Comparison of ENCODE assay signal across 11 mouse cellular contexts in genomic region chr2:155072353-155073145, GRCm38 (mm10). TPM values are rescaled to one million over a fixed set of nuclear protein-coding genes. Genes with fewer than 3 reads are reported as not detected.
DNase-seq lines count a peak whose midpoint lies in the region; ATAC-seq and TF ChIP-seq lines count a peak whose summit lies in the region.
"Had no signal": no experiment of that assay in that cellular context is flagged by ENCODE, and none has a peak within 500 bp of the region (broad histone marks: within the 10 kb centered on the region; RNA-seq: fewer than 3 reads in every experiment).

No protein-coding gene starts in this region.

- H3K4me3 ChIP-seq in erythroblast, embryonic 14.5 days (replicated peaks), result peak overlapping the region; percentile 86
- H3K4me3 ChIP-seq in megakaryocyte, embryonic 14.5 days (replicated peaks), result peak overlapping the region; percentile 34
- no peak overlapping the region for H3K4me3 ChIP-seq in intestine, postnatal 0 days (ENCODE audit: low read depth, low read length)
- peak overlapping the region; percentile 53 for H3K4me3 ChIP-seq in myocyte

- H3K27ac ChIP-seq in intestine, postnatal 0 days (ENCODE audit: low read depth, low read length), result no peak overlapping the region

- H3ac ChIP-seq in myocyte (ENCODE audit: control insufficient read depth, insufficient read length), result no peak overlapping the region

- no peak for TF ChIP-seq POLR2A in myocyte (IDR thresholded peaks at IDR 0.05; ENCODE audit: insufficient read length, low read depth)

- ATAC-seq in erythroblast, adult 5-6 weeks (replicated peaks; ENCODE audit: low FRiP score, poor library complexity, severe bottlenecking), result no peak
- ATAC-seq in megakaryocyte, adult 5-6 weeks (ENCODE audit: poor library complexity, severe bottlenecking), result no peak
- ATAC-seq in intestine, postnatal 0 days, result no peak

- no peak overlapping the region for H3K9ac ChIP-seq in intestine, postnatal 0 days (ENCODE audit: low read depth, low read length)

- no peaks in the 10 kb centered on the region for H3K9me3 ChIP-seq in erythroblast, embryonic 14.5 days (ENCODE audit: control insufficient read depth, low read length)
- no peaks in the 10 kb centered on the region for H3K9me3 ChIP-seq in megakaryocyte, embryonic 14.5 days
- H3K9me3 ChIP-seq in intestine, postnatal 0 days (ENCODE audit: control insufficient read depth), result no peaks in the 10 kb centered on the region

- peaks cover 29% of the 10 kb centered on the region for H3K36me3 ChIP-seq in erythroblast, embryonic 14.5 days (ENCODE audit: control insufficient read depth)
- peaks cover 21% of the 10 kb centered on the region for H3K36me3 ChIP-seq in megakaryocyte, embryonic 14.5 days (replicated peaks; ENCODE audit: low read length)
- peaks cover 10% of the 10 kb centered on the region for H3K36me3 ChIP-seq in intestine, postnatal 0 days (ENCODE audit: control insufficient read depth, insufficient read depth)
- H3K36me3 ChIP-seq in myocyte (ENCODE audit: control insufficient read depth, insufficient read depth), result no peaks in the 10 kb centered on the region

- H3K79me2 ChIP-seq in myocyte (ENCODE audit: control insufficient read depth, insufficient read depth), result peaks cover 43% of the 10 kb centered on the region

- H3K4me1 ChIP-seq in erythroblast, embryonic 14.5 days (ENCODE audit: control insufficient read depth), result peaks cover 46% of the 10 kb centered on the region
- peaks cover 55% of the 10 kb centered on the region for H3K4me1 ChIP-seq in megakaryocyte, embryonic 14.5 days
- peaks cover 9% of the 10 kb centered on the region; the same call in 1 of the 2 replicates for H3K4me1 ChIP-seq in intestine, postnatal 0 days (replicated peaks; ENCODE audit: control insufficient read depth, insufficient read depth, low read length)

- 82% methylated on average over 8 of the region's 8 CpGs for WGBS in intestine, postnatal 0 days

- no peaks in the 10 kb centered on the region for H3K27me3 ChIP-seq in erythroblast, embryonic 14.5 days (ENCODE audit: control insufficient read depth)
- H3K27me3 ChIP-seq in megakaryocyte, embryonic 14.5 days (replicated peaks), result no peaks in the 10 kb centered on the region
- no peaks in the 10 kb centered on the region for H3K27me3 ChIP-seq in intestine, postnatal 0 days (replicated peaks; ENCODE audit: control insufficient read depth, insufficient read depth, low read length)
- no peaks in the 10 kb centered on the region for H3K27me3 ChIP-seq in myocyte (ENCODE audit: control insufficient read depth, insufficient read depth, insufficient read length)

- no peak for DNase-seq in cerebellum, postnatal 25 days
- no peak for DNase-seq in testis, postnatal 10 days (ENCODE audit: low spot score)
- DNase-seq: heart, postnatal 36 days; left cerebral cortex, postnatal 4 days had no signal

- peak overlapping the region; percentile 90 for H3K4me2 ChIP-seq in intestine, postnatal 0 days (replicated peaks; ENCODE audit: low read depth)
- H3K4me2 ChIP-seq in myocyte (ENCODE audit: low read depth), result peak overlapping the region; percentile 96

- 0 out of 2 replicates have a peak, but pooled peaks have one; percentile 5 for TF ChIP-seq CTCF in intestine, postnatal 0 days (IDR thresholded peaks at IDR 0.05; ENCODE audit: low read depth)

TF ChIP-seq in myocyte, 11 proteins besides CTCF, POLR2A, EP300 and RAD21:
- TF ChIP-seq E2F4 (IDR thresholded peaks at IDR 0.05; ENCODE audit: insufficient read depth) (no peak), SRF (IDR thresholded peaks at IDR 0.05; ENCODE audit: control insufficient read depth, insufficient read length, low read depth) (no peak), MYOG (IDR thresholded peaks at IDR 0.05; ENCODE audit: control insufficient read depth in 1 of 3, insufficient read depth in 1 of 3, insufficient read length in 2 of 3, low read depth in 2 of 3) (no peak), USF1 (IDR thresholded peaks at IDR 0.05; ENCODE audit: low read depth) (no peak), CEBPB (IDR thresholded peaks at IDR 0.05; ENCODE audit: insufficient read depth, poor library complexity, severe bottlenecking) (no peak), TCF3 (IDR thresholded peaks at IDR 0.05; ENCODE audit: insufficient read length, low read depth) (no peak), TCF12 (IDR thresholded peaks at IDR 0.05; ENCODE audit: insufficient read depth, poor library complexity, severe bottlenecking) (no peak), MAX (IDR thresholded peaks at IDR 0.05; ENCODE audit: low read depth) (no peak), MYOD1 (IDR thresholded peaks at IDR 0.05; ENCODE audit: control insufficient read depth in 1 of 3, insufficient read length in 2 of 3, low read depth in 2 of 3) (no peak), REST (IDR thresholded peaks at IDR 0.05; ENCODE audit: insufficient read depth, insufficient read length) (no peak), POLR2AphosphoS2 (IDR thresholded peaks at IDR 0.05; ENCODE audit: insufficient read length, low read depth) (no peak)

RNA-seq across cellular contexts. Expression of gene Ahcy, which starts 1.7 kb away (rescaled TPM):
- polyA plus RNA-seq in erythroblast, embryonic 14.5 days (2012), result 0.48 and 0.59 TPM in 2 replicates
- total RNA-seq in erythroblast, adult 5-6 weeks (2015; ENCODE audit: low replicate concordance), result 19.2 and 24.2 TPM in 2 replicates
- total RNA-seq in erythroblast, adult 5-6 weeks (2017; ENCODE audit: low replicate concordance), result 10.6 and 10.9 TPM in 2 replicates
- 2.7 and 9.5 TPM in 2 replicates for polyA plus RNA-seq in megakaryocyte, embryonic 14.5 days (2012; ENCODE audit: insufficient read depth, low replicate concordance)
- 59.7 and 65.7 TPM in 2 replicates for total RNA-seq in megakaryocyte, adult 5-6 weeks (2015)
- total RNA-seq in megakaryocyte, adult 5-6 weeks (2017), result 35.9 and 37.7 TPM in 2 replicates
- 45.7 and 47.9 TPM in 2 replicates for polyA plus RNA-seq in intestine, postnatal 0 days (2015; fragmentation: Nextera tagmentation; extraction: Ambion mirVana)
- 39.7 TPM for polyA plus RNA-seq in myocyte (2012; fragmentation: generic; extraction: Trizol)

RNA-seq across cellular contexts. Expression of gene Gm14226, which starts 54.5 kb away (rescaled TPM):
- not detected in 2 replicates for polyA plus RNA-seq in erythroblast, embryonic 14.5 days (2012)
- not detected in 2 replicates for total RNA-seq in erythroblast, adult 5-6 weeks (2015; ENCODE audit: low replicate concordance)
- total RNA-seq in erythroblast, adult 5-6 weeks (2017; ENCODE audit: low replicate concordance), result 0.14 TPM in 1 of 2 replicates, not detected in the other
- polyA plus RNA-seq in megakaryocyte, embryonic 14.5 days (2012; ENCODE audit: insufficient read depth, low replicate concordance), result not detected in 2 replicates
- total RNA-seq in megakaryocyte, adult 5-6 weeks (2015), result not detected in 2 replicates
- not detected in 2 replicates for total RNA-seq in megakaryocyte, adult 5-6 weeks (2017)
- polyA plus RNA-seq in intestine, postnatal 0 days (2015; fragmentation: Nextera tagmentation; extraction: Ambion mirVana), result 0.24 and 0.31 TPM in 2 replicates
- not detected for polyA plus RNA-seq in myocyte (2012; fragmentation: generic; extraction: Trizol)
- total RNA-seq: neutrophil, adult 5-6 weeks had no signal
